16 mouse cellular contexts compared by ENCODE assay signal in genomic region chr6:136723171-136723570, GRCm38 (mm10). TPM values are rescaled to one million over a fixed set of nuclear protein-coding genes. Genes with fewer than 3 reads are reported as not detected.
"Had no signal": no experiment of that assay in that cellular context is flagged by ENCODE, and none has a peak within 500 bp of the region (broad histone marks: within the 10 kb centered on the region; RNA-seq: fewer than 3 reads in every experiment).

No protein-coding gene starts in this region.

- DNase-seq: gastrocnemius, adult 2 months; gastrocnemius, postnatal 10 days; gastrocnemius, postnatal 36 days; heart, adult 18-20 months; heart, postnatal 14 days; heart, postnatal 36 days; kidney, adult 11 months; kidney, adult 2 months; kidney, adult 9 months; kidney, postnatal 14 days; kidney, postnatal 36 days; layer of hippocampus, adult 9-11 months; layer of hippocampus, postnatal 36 days had no signal

- ATAC-seq: intestine, embryonic 16.5 days; liver, embryonic 12.5 days had no signal

RNA-seq across cellular contexts. Expression of gene Gucy2c, which starts 58.4 kb away (rescaled TPM):
- total RNA-seq: gastrocnemius, adult 2 months; gastrocnemius, postnatal 10 days; gastrocnemius, postnatal 36 days; heart, adult 18-20 months; heart, adult 8-10 months; heart, postnatal 14 days; heart, postnatal 36 days had no signal
